Mouse (Mus musculus) mesoderm, embryonic 11.5 days (tissue): ENCODE measurements around the gene Polr3b.

Source experiments
- DNase-seq: peaks from one replicate; pipeline ENCODE4 v3.0.0-alpha.2; 2012; ENCODE audit warnings: low read depth, low spot score

Polr3b gene

DNA sequence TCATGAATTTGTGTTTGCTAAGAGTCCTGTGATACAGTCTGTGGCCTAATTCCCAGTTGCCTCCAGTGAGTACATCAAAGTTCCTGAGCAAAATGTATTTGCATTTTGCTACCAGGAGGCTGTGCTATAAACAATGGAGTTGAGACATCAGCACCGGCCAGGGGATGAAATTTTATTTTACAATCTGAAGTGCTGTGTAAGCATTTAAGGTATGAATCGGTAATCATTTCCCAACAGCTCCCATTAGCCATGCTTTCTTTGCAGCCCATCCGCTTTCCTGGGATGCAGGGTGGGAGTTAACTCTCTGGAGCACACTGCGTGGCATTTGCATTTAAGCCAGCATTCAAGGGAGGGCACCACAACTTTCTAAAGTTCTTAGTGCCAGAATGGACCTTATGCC lies 88.1 kb downstream of the Polr3b start:
- DNase-seq: no peak

DNA sequence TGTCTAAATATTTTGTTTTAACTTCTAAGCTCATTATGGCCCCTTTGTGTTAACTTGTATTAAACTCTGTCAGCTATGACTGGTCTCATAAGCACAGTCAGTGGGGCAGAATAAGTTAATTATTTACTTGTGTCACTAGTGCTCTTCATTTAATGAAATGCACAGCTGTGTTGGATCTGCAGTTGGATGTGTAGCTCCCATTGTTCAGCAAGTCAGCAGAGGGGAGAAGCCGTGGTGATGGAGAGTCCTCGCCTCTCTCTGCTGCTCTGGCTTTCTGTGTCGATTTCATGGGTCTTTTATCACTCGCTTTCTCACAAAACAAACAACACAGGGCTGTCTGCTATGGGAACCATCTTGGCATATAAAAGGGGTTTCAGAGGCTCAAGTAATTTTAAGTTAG lies 88.7 kb downstream of the Polr3b start:
- peak; percentile 86 for DNase-seq

GRCm38 (mm10) chr10:84711479-84711878 lies 89.4 kb downstream of the Polr3b start:
- peak; percentile 49 for DNase-seq

DNA sequence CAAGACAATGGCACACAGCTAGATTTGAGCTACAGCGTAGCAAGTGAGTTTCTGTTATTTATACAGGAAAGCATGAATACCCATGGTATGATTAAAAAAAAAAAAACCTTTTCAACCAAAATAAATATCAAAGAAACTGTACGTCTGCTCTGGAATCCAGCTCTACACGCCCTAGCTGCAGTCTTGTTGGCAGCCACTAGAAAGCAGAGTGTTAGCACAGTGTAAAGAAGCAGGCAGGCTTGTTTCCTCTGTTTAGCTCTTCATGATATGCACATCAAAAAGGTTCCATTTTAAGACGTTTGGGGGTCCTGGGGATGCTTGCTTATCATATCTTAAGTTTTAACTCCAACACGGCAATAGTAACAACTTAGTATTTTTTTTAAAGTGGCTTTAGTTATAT lies 89.8 kb downstream of the Polr3b start:
- no peak for DNase-seq

- no peak for DNase-seq
Observed at GRCm38 (mm10) chr10:84712532-84712931, 90.4 kb downstream of the Polr3b start.

GRCm38 (mm10) chr10:84713043-84713442 lies 91.0 kb downstream of the Polr3b start:
- no peak for DNase-seq

- no peak for DNase-seq
Observed at GRCm38 (mm10) chr10:84715639-84716038, 93.5 kb downstream of the Polr3b start.

DNA sequence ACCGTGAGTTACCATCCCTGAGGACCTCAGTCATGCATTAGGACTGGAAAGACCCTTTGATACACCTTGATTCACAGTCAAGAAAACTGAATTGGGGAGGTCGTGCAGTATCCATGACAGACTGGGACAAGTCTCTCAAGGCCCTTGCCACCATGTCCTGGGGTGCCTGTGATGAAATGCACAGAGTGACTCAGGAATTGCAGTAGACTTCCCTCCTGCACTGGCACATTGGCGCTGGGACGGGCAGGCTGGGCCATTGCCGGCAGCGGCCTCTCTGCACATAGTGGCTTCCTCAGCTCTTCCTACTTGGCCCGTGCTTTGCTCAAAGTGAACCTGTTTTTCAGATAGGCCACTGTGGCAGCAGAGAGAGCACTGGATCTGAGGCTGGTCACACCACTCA lies 94.5 kb downstream of the Polr3b start:
- DNase-seq: no peak

DNA sequence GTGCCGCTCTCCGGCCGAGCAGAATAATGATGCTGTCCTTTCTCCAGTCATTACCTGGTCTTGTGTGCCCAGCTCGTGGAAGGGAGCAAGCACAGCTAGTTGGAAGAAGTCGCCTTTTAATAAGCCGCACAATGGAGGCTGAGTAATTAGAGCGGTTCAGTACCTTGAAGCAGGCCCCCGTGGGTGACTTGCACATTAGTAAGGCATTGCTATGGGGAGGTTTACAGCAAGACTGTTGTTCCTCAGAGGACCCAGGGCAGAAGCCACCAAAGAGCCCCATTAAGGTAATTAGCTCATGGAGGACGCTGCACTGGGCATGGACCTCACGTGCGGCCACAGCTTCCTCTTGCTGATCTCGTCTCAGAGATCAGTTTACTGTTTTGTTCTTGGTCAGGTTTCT lies 100.6 kb downstream of the Polr3b start:
- no peak for DNase-seq

- DNase-seq: no peak
Observed at GRCm38 (mm10) chr10:84727005-84727404, 104.9 kb downstream of the Polr3b start.

DNA sequence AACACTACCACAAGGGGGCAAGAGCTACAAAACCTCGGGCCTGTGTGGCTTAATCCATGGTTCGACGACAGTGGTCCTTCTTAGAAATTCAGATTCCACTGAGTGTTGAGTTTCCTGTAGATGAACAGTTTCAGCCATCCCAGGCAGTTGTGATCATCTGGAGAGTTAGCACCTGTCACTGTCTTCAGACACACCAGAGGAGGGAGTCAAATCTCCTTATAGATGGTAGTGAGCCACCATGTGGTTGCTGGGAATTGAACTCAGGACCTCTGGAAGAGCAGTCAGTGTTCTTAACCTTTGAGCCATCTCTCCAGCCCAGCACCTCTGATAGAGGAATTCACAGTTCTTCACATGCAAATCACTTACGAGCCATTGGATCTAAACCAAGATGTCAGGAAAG lies 105.7 kb downstream of the Polr3b start:
- no peak for DNase-seq

GRCm38 (mm10) chr10:84730078-84730477 lies 108.0 kb downstream of the Polr3b start:
- DNase-seq: no peak

GRCm38 (mm10) chr10:84730956-84731355 lies 108.9 kb downstream of the Polr3b start:
- no peak for DNase-seq

GRCm38 (mm10) chr10:84733511-84733910 lies 111.4 kb downstream of the Polr3b start:
- no peak for DNase-seq

DNA sequence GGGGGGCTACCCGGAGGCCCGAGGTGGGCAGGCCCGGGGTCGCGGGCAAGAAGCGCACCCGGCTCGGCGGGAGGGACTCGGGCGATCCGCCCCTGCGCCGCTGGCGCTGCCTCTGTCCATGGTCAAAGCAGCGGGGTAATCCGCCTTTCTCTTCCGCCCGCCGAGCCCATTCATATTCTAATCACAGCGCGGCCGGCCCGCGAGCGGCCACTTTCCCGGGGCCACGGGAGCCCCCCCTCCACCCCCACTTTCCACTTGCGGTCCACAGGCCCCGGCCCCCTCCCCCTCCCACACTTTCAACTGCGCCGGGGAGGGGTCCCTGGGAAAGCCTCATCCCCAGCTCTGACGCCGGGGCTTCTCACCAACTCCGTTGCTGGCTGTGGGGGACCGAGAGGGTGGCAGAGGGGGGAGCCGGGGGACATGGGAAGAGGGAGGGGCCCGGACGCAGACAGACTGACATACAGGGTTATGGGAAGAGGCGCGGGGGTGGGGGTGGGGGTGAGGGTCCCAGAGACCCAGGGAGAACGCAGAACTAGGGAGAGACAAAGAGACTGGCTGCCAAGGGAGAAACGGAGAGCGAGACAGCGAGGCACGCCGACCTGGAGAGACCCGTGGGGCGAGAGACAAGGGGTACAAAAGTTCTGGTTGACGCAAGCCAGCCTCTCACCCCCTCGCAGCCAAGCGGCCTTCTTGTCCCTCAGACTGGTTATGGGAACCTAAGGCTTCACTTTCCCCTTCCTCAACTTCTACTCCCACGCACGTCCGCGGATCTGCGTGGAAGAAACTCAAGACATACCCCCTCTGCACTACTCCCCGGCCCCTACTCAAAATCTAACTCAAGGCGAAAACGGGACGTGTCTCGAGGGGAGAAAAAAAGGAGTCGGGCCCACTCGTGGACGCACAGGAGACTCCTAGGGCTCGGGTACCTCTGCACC lies 133.0 kb downstream of the Polr3b start:
- peak; percentile 80 for DNase-seq

- DNase-seq: peak; percentile 84
Observed at GRCm38 (mm10) chr10:84755786-84756203, 133.7 kb downstream of the Polr3b start, which contains the start of gene Rfx4. Rfx4 (plus strand) TSS chr10:84756062.

DNA sequence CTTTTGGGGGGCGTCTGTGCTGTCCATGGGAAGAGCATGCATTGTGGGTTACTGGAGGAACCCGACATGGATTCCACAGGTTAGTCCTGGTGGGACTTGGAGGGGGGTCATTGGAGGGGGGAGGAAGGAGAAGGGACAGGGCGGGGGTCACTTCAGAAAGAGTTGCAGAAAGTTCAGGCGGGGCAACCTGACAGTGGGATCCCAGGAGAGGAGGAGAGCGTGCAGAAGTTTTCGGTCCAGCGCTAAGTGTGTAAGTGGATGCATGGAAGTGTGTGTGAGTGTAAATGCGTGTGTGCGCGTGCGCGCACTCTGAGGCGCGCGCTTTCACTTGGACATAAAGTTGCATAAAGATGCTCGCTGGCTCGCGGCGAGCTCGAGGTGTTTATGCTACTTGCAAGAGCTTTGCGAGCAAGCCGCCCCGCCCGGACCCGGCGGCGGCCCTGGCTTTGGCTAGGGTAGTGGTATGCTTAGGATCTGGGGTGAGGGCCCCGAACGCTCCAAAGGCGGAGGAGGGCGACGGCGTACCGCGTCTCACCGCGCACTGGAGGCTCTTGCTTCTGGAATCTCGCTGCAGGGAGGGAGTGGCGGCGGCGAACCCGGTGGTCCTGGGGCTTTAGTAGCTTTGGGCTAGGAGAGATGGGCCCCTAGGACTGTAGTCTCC lies 134.5 kb downstream of the Polr3b start:
- no peak for DNase-seq

DNA sequence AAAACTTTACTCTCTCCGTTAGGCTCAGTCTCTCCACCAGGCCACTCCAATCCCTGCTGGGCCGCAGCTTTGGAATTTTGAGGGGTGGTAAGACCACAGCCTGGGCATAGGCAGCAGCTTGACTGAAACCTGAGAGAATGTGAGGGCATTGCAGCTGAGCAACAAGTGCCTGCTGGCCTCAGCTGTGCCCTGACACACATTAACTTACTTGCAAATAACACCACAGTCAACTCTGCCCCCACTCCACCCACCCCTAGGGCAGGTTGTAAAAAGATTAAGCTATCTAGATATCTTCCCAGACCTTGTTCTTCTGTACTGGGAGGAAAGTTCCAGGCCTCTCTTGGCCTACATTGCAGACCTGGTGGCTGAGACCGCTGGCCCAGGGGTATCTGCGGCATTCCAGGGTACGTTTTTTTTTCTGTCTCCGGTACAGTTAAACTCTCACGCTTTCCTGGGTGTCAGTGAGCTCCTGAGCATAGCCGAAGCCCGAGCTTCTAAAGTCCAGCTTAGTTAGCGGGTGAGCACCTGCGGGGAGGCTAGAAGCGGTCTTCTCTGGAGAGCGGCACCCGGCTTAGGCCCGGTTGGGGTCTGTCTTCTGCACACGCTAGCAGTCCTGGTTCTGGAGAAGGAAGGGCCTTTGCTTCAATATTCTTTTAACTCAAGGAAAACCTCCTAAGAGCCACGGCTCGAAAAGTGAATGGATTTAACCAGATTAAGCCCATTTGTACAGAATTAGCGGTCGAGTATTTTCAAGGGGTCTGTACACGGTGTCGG lies 135.5 kb downstream of the Polr3b start:
- no peak for DNase-seq

- DNase-seq: no peak
Observed at GRCm38 (mm10) chr10:84758200-84758468, 136.0 kb downstream of the Polr3b start.

GRCm38 (mm10) chr10:84758483-84759431 lies 136.7 kb downstream of the Polr3b start:
- DNase-seq: no peak

DNA sequence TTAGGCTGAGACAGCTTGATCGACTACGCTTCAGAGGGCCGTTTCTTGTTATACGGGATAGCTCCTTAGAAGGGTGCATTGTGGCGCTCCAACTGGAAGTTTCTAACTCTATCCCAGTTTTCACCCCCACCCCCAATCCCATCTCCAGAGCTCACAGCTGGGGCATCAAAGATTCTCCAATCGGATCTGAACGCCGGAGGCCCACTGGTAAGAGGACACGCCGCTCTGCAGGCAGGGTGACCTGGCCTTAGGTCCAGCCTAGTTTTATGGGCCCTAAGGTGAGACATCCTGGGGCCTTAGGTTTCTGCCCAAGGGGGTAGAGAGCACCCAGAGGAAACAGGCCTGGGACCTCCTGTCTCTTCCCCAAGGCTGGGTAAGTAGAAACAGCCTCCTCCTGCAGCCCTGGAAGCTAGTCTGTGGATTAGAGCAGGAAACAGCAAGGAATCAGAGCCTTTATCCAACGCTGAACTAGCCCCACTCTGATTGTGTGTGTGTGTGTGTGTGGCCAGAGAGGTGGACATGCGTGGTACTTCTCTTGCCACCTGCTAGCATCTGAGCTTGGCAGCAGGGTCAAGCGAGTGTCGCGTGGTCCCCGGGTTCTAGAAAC lies 137.5 kb downstream of the Polr3b start:
- no peak for DNase-seq
